Mouse (Mus musculus): ENCODE data around the gene Ephb3.

The Ephb3 gene

DNA sequence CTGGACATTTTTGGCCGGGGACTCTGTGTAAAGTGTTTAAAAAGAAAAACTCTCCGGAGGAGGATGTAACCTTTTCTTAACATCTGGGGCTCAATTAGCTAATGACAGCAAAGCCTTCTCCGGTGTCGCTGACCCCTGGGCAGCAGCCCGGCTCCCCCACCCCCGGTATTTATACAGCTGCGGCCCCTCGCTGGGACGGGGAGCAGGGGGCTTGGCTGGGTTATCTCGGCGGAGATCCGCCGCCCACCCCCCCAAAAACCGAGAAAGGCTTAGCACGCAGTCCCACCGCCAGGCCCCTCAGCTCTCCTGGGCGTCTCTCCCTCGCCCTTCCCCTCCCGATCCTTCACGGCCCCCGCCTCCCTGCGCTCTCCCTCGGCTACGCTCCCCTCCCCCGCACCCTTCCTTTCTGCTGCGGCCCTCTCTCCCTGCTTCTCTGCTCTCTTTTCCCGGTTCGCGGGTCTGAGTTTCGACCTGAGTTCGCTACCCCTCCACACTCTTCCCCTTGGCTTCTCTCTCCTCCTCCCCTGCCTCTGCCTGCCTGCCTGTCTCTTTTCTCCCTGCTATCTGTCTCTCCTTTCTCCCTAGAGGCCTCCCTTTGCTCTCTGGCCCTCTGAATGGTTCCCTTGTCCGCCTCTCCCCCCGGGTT is 42.0 kb downstream of the Ephb3 start:
- DNase-seq (ENCODE audit: low read depth, low spot score): no peak

DNA sequence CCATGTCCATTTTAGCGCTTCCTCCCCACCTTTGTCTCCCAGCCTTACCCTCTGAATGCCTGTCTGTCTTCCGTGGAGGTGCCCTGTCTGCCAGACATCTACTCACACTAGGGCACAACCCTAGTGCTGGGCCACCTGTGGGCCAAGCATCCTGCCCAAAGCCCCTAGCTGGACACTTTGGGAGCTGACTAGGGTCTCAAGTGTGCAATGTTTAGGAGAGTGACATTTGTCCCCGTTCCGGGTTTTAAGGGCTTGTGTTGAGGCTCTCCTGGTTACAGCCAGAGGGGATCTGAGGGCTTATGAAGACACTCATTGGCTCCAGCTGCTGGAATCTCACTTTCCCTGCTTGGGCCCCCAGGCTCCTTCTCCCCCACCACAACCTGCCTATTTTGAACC is 42.5 kb downstream of the Ephb3 start:
- no peak for DNase-seq (ENCODE audit: low read depth, low spot score)

DNA sequence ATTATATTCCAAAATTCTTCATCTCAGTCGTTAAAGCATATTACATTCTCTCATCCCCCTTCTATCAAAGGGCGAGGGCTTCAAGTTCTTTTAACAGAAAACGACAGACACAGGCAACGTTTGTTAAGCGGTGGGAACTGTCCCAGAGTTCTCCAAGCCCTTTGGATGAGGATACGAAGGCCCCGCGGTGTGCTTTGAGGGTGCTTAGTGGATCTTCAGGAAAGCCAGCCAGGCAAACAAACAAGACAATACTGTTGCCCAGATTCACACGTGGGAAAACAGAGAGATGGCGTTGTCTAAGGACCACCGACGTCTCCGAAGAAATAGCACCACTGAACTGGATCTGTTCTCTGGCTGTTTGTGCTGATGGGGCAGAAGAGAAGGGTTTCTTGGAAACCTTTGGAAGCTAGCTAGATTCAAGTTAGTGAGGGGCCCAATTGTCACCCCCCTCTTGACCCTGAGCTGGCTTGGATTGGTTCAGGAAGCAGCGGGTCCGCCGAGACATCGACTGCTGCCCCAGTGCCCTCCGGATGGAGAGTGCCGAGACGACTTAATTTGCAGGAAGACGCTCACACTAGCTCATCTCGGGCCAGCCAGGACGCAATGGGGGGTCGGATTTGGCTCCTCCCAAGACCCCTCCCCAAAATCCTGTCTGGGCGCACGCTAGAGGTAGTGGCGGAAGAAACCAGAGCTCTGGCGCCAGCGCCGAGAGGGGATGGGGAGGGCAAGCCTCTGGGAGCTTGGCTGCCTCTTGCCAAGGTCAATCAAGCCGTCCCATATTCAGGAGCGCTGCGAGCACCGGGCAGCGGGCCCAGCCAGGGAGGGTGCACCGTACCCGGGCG is 43.5 kb downstream of the Ephb3 start:
- peak; percentile 53 for DNase-seq (ENCODE audit: low read depth, low spot score)

DNA sequence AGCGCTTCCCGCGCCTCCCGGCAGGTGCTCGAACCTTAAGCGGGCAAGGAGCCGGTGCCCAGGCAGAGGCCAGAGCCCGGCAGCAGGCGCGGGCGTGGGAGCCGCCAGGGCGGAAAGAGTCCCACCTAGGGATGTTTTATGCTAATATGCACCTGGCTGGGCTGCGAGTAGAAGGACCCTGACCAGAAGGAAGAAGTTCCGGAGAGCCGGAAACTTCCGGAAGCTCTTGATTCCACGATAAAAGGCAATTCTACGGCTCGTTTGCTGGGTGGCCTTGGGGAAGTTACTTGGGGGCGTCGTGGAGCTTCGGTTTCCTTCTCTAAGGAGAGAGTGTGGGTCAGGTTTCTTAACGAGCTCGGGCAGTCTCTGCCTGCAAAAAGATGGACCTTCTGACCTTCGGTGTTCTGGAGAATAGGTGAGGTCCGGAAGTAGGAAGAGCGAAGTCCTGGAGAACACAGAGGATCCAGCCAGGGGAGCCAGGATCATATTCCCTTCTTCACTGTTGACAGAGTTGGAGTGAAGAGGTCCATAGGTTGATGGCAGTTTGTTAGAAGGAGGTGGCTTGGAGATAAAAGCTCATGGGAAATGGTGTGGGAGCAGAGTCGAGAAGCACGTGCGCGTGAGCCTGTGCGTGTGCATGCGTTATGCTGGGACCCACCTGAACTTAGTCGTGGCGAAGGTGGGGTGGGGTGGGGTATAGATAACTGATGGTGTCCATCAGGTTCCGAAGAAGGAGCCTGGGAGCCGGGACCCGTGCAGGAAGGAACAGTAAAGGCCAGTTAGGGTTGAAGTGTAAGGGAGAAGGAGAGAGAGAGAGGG is 44.4 kb downstream of the Ephb3 start:
- no peak for DNase-seq (ENCODE audit: low read depth, low spot score)

DNA sequence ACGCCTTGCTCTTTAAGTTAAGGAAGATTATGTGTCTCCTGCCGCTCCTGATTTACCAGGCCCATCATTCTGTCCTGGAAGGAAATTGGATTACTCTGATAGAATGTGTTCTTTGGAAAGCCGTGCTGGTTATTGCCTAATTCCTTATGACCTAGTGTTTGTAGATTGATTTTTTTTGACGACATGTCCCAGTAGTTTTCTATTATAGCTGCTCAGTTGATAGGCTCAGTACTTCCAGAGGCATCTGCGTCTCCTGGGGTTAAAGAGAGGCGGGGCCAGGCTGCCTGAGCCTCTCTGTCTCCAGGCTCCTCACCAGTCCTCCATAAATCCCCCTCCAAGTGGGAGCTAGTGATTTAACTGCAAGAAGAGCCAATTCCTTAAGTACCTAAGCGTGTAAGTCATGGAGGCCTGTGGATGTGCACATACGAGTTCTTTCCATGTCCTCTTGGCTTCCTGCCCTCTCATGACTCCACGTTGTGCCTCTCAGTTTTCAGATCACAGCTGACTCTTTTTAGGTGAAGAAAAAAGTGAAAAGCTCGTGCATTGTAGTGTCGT is 47.9 kb downstream of the Ephb3 start:
- no peak for DNase-seq (ENCODE audit: low read depth, low spot score)

DNA sequence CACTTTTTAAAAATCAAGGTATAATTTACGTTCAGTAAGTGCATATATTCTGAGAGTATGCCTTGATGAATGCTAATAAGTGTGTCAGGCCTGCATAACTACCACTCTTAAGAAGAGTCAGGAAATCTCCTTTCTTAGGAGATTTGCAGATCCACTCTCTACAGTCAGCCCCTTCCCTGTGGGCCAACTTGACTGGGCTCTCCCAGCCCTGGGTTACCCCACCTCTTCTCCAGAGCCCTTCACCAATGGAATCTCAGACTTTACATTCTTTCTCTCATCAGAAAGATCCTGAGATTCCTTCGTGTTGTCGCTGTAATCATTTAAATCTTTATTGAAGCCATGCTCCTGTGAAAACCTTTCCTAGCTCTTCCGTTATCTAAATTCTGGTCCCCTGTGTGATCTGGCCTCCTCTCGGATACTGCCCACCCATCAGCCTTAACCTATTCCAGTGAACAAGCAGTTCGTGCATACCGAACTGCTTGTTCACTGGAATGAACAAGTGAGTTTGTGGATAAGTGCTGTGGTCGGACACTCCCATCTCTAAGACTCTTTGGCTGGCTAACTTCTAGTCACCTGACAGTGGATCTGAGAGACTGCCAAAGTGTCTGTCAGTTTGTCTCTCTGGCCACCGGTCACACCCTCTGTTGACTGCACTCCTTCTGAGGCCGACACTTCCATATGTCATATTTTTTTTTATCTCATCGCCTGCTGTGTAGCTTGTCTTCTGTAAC is 51.2 kb downstream of the Ephb3 start:
- DNase-seq (ENCODE audit: low read depth, low spot score): no peak

DNA sequence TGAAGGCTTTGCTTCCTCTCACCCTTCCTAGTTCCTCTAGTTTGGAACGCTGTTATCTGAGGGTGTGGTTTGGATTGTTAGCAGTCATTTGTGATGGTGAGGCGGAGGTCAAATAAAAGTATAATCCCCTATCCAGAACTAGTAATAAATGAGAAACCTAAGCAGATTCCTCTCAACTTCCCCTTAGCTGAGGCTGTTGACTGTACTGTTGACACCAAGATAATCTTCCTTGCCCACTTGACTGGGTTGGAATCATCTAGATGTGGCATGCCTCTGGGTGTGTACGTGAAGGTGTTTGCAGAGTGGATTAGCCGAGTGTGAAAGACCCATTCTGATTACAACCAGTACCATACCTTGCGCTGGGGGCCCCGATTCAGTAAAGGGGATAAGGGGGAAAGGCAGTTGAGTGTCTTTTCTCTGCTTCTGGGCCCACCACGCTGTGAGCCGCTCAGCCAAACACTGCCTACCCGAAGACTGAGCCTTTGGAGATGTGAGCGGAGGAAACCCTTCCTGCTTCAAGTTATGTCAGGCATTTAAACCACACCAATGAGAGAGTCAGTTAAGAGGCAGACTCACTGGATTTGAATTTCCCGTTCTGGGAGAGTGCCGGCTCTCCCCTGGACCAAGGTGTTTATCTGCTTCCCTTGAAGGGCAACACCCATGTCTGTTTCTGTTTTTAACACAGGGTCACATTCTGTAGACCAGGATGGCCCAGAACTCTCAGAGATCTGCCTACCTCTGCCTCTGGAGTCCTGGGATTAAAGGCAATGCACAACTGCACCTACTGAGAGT is 52.2 kb downstream of the Ephb3 start:
- no peak for DNase-seq (ENCODE audit: low read depth, low spot score)

DNA sequence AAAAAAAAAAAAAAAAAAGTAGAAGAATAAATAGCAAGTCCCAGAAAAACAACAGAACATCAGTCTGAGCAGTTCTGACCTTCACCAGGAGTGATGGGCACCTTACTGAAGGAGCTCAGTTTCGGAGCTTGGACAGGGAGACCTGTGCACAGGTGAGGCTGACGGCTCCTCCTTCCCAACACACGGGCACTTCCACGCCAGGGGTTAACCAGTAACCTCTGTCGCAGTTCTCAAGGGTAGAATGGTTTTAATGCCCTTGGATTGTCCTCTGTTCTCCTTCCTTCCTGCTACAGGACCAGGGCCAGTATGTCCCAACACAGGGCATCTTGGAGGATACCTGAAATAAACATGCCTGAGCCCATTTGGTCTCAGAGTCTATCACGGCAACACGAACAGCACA is 60.9 kb downstream of the Ephb3 start:
- DNase-seq (ENCODE audit: low read depth, low spot score): no peak

DNA sequence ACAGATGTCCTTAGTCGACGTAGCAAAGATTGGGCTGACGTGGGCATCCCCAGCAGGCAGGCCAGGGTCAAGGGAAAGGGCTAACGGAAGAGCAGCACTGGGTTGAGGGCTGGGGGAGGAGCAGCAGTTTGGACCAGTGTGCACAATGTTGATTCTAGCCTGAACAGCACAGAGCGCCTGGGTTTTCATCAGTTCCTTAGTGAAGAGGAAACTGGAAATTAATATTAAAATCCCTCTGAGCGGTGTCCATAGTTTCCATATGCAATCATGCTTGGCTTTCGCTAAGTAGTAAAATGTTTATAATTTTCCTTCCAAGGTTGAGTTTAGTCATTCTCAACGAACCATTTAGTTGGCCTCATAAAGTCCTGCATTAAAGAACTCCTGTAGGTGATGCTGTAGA is 65.2 kb downstream of the Ephb3 start:
- DNase-seq (ENCODE audit: low read depth, low spot score): no peak

DNA sequence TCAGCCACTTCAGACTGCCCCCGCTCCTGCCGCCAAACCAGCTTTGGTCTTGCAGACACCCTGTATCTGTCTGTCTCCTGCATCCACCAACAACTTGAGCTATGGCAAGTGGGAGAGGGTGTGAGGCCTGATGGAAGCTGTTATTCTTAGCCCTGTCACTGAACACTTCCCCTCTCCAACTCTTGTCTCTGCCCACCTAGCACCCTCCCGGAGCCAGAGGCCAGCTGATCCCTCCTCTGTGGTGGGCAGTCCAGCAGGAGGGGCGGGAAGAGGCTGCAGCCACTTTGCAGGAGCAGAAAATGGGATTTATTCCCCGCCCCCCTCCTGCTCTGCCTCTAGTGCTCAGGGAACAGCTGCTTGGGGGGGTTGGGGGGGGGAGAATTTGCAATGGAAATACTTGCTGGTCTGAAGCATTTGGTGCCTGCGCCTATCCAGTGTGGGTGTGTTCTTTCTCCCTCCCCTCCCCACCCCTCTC is 67.3 kb downstream of the Ephb3 start:
- no peak for DNase-seq (ENCODE audit: low read depth, low spot score)

DNA sequence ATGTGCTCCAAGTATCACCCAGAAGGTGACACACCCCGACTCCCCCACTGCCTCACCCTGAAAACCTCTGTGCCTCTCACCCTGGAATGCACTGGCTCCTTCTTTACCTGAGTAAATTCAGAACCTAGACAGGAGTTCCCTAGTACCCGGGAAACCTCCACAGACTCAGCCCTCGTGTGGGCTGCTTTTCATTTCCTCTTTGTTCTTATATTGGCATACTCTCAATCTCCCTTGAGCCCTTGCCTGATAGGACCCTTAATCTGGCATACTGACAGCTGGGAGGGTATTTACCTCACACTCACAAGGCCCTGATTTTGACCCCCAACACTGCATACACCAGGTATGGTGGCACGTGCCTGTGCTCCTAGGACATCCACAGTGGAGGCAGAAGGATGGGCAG is 68.2 kb downstream of the Ephb3 start:
- DNase-seq (ENCODE audit: low read depth, low spot score): no peak
